Mouse (Mus musculus) layer of hippocampus, adult 18-20 months (tissue): ENCODE data around the gene Tm7sf3. TPM values are rescaled to one million over a fixed set of nuclear protein-coding genes. Genes with fewer than 3 reads are reported as not detected.

ENCODE experiments used
- DNase-seq, 2 experiments: peaks; one replicate each; pipeline ENCODE4 v3.0.0; 2022; ENCODE audit warnings: low spot score in 2 of 2
- long read RNA-seq: library from polyadenylated mRNA; stranded (forward); transcript quantifications from one replicate; pipeline ENCODE4 v2.0.0, GENCODE M21; 2021
- total RNA-seq, 2 experiments: library from RNA; stranded (reverse); gene quantifications; 2 replicates each; pipeline ENCODE4 v1.2.3; 2021

The Tm7sf3 gene
- total RNA-seq: 10 to 100 TPM; 43.7 to 44.0 TPM
- long read RNA-seq, transcript Tm7sf3-201 (12 exons, 3,241 nt): major isoform, 98 of 114 reads
- long read RNA-seq, partial matches to known transcripts: 3 of 114 reads
- long read RNA-seq, other reads (novel, unspliced or antisense): 13 of 114 reads

DNA sequence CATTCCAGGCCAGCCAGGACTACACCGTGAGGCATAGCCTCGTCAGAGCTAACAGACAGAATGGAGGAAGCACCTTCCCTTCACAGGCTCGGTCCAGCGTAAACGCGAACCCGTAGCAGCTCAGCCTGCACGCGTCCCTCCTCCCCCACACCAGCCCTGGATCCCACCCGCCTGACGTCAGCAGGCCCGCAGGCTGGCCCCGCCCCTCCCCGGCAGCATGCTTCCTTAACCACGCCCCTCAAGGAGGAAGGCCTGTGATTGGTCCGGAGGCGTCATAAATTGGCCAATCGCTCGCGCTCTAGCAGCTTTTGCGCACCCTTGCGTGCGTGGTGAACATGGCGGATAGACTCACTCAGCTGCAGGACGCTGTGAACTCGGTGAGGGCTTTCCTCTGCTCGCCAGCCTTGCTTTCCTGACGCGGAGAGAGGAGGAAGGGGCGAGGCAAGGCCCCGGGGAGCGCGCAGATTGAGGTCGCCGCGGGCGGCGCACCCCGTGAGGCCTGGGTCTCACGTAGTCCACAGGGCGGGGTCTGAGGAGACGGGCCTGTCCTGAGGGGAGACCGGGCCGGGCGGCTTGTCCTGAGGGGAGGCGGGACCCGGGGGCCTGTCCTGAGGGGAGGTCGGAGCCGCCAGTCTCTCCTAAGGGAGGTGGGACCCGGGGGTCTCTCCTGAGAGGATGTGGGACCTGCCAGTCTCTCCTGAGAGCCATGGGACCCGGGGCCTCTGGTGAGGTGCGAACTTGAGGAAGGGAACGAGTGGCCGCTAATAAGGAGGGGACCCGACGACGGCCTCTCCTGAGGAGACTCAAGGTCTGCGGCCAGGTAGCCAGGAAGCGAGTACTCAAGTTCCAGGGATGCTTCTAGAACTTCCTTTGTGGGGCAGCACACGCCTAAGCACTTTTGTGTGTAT is at the start of gene Tm7sf3, which contains the start of gene Med21:
TSS of gene Tm7sf3 (minus strand) at position 549 of the 908 bp plus-strand sequence.
TSS of gene Med21 (plus strand) at position 272 of the 908 bp plus-strand sequence.
- peak; percentile 97 to 98 for DNase-seq

- no peak for DNase-seq
Measured at GRCm38 (mm10) chr6:146688861-146689260, 46.2 kb upstream of the Tm7sf3 start.

DNA sequence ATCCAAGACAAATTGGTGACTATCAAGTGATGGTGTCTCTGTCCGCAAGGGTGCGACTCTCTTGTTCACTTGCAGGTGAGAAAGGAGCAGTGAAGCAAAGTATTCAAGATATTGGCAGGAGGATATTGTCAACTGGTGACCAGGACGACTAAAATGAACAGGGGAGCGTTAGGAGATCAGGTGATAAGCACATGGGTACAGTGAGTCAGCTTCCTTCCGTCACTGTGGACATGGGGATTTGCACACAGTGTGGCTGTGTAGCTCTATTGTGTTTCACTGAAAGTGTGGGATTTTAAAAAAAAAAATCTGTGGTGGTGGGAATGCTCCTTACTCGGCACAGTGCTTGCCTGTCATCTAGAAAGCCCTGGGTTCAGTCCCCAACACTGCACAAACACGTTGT is 45.4 kb upstream of the Tm7sf3 start:
- DNase-seq: no peak

GRCm38 (mm10) chr6:146686463-146687196 is 44.0 kb upstream of the Tm7sf3 start:
- no peak for DNase-seq

GRCm38 (mm10) chr6:146685781-146686308 is 43.2 kb upstream of the Tm7sf3 start:
- DNase-seq: peak in 1 of 2 experiments; percentile 24

- no peak for DNase-seq
Measured at GRCm38 (mm10) chr6:146683881-146684280, 41.3 kb upstream of the Tm7sf3 start.

DNA sequence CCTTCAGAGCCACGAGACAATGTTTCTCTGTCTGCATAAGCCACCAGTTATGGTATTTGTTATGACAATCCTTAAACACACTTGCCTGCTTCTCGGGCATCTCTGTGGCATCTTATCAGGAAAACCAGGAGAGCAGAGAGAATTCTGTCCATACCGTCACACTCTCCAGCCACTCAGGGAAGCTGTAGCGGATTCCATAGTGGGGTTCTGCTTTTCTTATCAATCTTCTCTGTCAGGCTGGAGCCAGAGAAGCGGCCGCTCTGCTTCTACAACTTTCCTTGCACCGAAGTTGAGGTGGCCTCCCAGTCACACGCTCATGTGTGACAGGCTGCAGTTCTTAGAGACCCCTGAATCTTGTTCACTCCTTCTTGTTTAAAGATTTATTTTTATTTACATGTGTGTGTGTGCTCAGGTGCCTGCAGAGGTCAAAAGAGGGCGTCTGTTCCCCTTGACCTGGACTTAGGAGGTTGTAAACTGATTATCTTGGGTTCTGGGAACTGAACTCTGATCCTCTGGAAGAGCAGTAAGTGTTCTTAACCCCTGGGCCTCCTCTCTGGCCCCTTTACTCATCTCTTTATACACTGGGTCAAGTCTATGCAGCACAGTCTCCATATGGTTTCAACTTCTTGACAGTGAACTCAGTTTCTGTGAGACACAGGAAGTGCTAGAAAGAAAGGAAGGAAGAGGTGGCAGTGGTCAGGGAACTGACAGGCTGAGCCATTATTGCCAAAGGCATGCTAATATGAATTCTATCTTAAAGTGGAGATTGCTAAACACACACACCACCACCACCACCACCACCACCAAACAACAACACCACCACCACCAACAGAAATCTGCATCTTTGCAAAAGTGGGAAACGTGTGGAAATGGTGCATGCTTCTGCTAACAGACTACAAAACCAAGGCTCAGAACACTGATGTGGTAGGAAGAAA is 35.8 kb upstream of the Tm7sf3 start:
- no peak for DNase-seq

DNA sequence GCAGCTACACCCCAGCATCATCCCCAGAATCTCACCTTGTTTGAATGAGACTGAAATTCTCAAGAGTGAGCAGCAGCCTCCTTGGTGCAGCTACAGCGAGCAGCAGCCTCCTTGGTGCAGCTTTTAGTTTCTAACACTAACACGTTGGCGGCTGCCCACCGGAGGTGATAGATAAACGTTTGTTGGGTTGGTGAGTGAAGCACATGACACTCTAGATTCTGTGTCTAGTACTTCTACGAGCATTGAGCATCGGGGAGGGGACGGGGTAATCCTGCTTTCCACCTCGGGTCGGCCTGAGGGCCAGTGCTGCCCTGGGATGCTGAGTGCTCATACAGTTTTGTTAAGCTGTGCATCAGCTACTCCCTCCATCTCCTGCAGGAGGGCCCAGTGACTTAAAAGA is 34.3 kb upstream of the Tm7sf3 start:
- no peak for DNase-seq

GRCm38 (mm10) chr6:146674881-146675536 is 32.4 kb upstream of the Tm7sf3 start:
- DNase-seq: peak in 1 of 2 experiments; percentile 7

GRCm38 (mm10) chr6:146674420-146674819 is 31.8 kb upstream of the Tm7sf3 start:
- no peak for DNase-seq

GRCm38 (mm10) chr6:146673696-146674095 is 31.1 kb upstream of the Tm7sf3 start:
- DNase-seq: no peak

DNA sequence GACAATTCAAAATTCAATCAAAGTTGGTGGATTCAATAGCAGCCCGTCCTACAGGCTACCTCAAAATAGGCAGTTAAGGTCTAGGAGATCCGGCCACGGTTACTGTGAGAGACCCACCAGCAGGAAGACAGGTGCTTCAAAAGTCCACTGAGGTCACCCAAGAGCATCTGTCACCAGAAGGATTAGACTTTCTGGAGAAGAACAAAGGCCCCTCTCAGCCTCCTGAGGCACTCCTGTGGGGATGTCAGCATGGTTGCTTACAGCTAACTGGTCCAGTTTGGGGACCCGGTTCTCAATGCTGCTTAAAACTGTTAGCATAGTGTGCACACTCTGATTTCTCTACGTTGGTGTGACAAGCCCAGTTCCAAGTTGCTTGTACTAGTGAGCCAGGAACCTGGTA is 29.5 kb upstream of the Tm7sf3 start:
- no peak for DNase-seq

DNA sequence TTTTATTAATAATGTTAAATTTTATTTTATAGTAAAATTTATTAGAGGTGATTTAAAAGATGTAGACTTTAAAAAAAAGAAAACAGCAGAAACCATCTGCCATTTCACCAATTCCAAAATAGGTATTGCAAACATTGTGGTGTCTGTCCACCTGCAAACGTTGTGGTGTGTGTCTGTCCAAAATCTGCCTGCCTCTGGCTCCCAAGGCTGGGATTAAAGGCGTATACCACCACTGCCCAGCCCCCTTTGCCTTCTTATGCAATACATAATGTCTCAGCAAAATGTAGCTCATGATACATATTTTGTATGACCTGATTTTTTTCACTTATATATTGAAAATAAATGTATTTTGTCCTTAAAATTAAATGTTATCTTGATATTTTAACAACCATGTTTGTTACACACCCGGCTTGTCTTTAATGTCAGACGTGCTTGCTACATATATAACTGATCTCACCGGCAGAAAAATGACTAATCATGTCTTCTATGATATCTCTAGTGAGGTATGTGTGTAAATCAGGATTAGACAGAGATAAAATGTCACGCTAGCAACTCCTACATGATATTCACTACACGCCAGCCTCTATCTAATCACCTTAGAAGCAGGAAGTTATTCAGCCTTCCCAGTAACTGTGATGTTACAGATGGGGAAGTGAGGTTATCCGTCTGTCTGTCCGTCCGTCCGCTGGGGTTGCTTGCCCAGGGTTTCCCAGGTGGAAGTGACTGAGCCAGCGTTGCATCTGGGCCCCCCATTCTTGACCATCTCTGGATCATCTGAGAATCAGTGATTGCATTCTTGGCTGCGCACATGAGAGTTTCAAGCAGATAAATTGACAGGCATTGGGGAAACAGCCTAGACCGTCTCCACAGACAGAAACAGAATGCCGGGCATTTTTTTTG is 28.6 kb upstream of the Tm7sf3 start:
- DNase-seq: peak; percentile 3 to 54

GRCm38 (mm10) chr6:146668606-146669005 is 26.0 kb upstream of the Tm7sf3 start:
- DNase-seq: no peak

GRCm38 (mm10) chr6:146666811-146667210 is 24.2 kb upstream of the Tm7sf3 start:
- no peak for DNase-seq

DNA sequence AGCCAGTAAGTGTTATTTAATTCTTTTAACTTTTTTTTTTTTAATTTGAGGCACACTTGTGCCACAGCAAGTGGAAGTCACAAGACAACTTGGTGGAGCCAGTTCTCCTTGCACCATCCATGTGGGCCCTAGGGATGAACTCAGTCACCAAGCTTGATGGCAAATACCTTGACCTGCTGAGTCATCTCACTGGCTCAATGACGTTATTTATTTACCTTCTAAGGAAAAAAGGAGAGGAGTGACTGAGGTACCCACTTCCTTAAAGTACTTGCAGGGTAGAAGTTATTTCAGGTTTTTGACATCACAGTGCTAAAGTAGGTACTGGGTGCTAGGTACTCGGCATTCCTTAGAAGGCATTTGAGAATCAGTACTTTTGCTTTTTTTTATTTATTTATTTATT is 22.8 kb upstream of the Tm7sf3 start:
- no peak for DNase-seq

GRCm38 (mm10) chr6:146664917-146665316 is 22.3 kb upstream of the Tm7sf3 start:
- DNase-seq: no peak

DNA sequence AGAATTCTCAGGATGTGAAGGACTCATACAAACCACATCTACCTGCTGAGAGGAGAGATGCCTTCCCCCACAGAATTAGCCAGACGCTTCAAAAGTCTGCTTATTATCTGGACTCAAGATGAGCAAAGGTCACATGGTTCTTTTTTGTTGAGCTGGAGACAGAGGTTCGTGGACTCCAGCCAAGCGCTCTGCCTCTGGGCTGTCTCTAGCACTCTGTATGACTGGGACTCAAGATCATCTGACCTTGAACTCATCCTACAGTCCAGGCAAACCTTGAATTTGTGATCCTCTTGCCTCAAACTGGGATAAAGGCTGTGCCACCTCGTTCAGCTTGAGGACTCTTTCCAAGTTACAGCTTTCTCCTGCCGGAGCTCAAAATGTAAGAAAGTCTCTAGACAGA is 21.5 kb upstream of the Tm7sf3 start:
- no peak for DNase-seq

- DNase-seq: peak in 1 of 2 experiments; percentile 58
Measured at GRCm38 (mm10) chr6:146662679-146663078, 20.1 kb upstream of the Tm7sf3 start.
